In genomic region chr3:42573155-42573554, GRCm38 (mm10) we compare ENCODE assay signal across 10 mouse cellular contexts.
DNase-seq lines count a peak whose midpoint lies in the region; ATAC-seq and TF ChIP-seq lines count a peak whose summit lies in the region.
"Had no signal": no experiment of that assay in that cellular context is flagged by ENCODE, and none has a peak within 500 bp of the region (broad histone marks: within the 10 kb centered on the region; RNA-seq: fewer than 3 reads in every experiment).

No protein-coding gene starts in this region.

- peak; percentile 1 for DNase-seq in ZHBTc4 (ENCODE audit: low read depth, low spot score)
- no peak for DNase-seq in T-cell, adult 2 months (ENCODE audit: low spot score)
- DNase-seq in cerebellum, adult 9-11 months, result no peak
- no peak for DNase-seq in frontal cortex, postnatal 36 days (ENCODE audit: low spot score in 2 of 2)
- DNase-seq: heart, adult 18-20 months had no signal

- H3K27me3 ChIP-seq in embryonic facial prominence, embryonic 12.5 days, result no peaks in the 10 kb centered on the region
- H3K27me3 ChIP-seq in hindbrain, embryonic 13.5 days, result no peaks in the 10 kb centered on the region
- H3K27me3 ChIP-seq in midbrain, embryonic 13.5 days, result no peaks in the 10 kb centered on the region
- no peaks in the 10 kb centered on the region for H3K27me3 ChIP-seq in intestine, postnatal 0 days (replicated peaks; ENCODE audit: control insufficient read depth, insufficient read depth, low read length)
- H3K27me3 ChIP-seq: limb, embryonic 15.5 days had no signal

- TF ChIP-seq CTCF in intestine, postnatal 0 days (IDR thresholded peaks at IDR 0.05; ENCODE audit: low read depth), result no peak

- no peaks in the 10 kb centered on the region for H3K36me3 ChIP-seq in embryonic facial prominence, embryonic 12.5 days
- H3K36me3 ChIP-seq in hindbrain, embryonic 13.5 days, result no peaks in the 10 kb centered on the region
- H3K36me3 ChIP-seq in midbrain, embryonic 13.5 days, result no peaks in the 10 kb centered on the region
- no peaks in the 10 kb centered on the region for H3K36me3 ChIP-seq in intestine, postnatal 0 days (ENCODE audit: control insufficient read depth, insufficient read depth)
- H3K36me3 ChIP-seq: limb, embryonic 15.5 days had no signal

- no peak overlapping the region for H3K4me2 ChIP-seq in embryonic facial prominence, embryonic 12.5 days (replicated peaks)
- H3K4me2 ChIP-seq in hindbrain, embryonic 13.5 days, result no peak overlapping the region
- H3K4me2 ChIP-seq in midbrain, embryonic 13.5 days (replicated peaks), result no peak overlapping the region
- H3K4me2 ChIP-seq in intestine, postnatal 0 days (replicated peaks; ENCODE audit: low read depth), result no peak overlapping the region
- H3K4me2 ChIP-seq: limb, embryonic 15.5 days had no signal

- peaks cover 3% of the 10 kb centered on the region; the same call in 1 of the 2 replicates for H3K4me1 ChIP-seq in embryonic facial prominence, embryonic 12.5 days
- peaks cover 20% of the 10 kb centered on the region for H3K4me1 ChIP-seq in hindbrain, embryonic 13.5 days (replicated peaks)
- H3K4me1 ChIP-seq in midbrain, embryonic 13.5 days (replicated peaks), result peaks cover 17% of the 10 kb centered on the region; the same call in 1 of the 2 replicates
- no peaks in the 10 kb centered on the region for H3K4me1 ChIP-seq in intestine, postnatal 0 days (replicated peaks; ENCODE audit: control insufficient read depth, insufficient read depth, low read length)
- H3K4me1 ChIP-seq: limb, embryonic 15.5 days had no signal

- H3K4me3 ChIP-seq in embryonic facial prominence, embryonic 12.5 days, result no peak overlapping the region
- no peak overlapping the region for H3K4me3 ChIP-seq in hindbrain, embryonic 13.5 days
- no peak overlapping the region for H3K4me3 ChIP-seq in midbrain, embryonic 13.5 days (replicated peaks)
- H3K4me3 ChIP-seq in intestine, postnatal 0 days (ENCODE audit: low read depth, low read length), result no peak overlapping the region
- H3K4me3 ChIP-seq: limb, embryonic 15.5 days had no signal

- peak; percentile 72; the same call in 1 of the 2 replicates for ATAC-seq in embryonic facial prominence, embryonic 12.5 days (ENCODE audit: insufficient number of reproducible peaks, insufficient read depth, low FRiP score, low TSS enrichment)
- peak; percentile 84 for ATAC-seq in hindbrain, embryonic 13.5 days (ENCODE audit: low FRiP score)
- ATAC-seq in midbrain, embryonic 13.5 days, result peak; percentile 90
- no peak for ATAC-seq in intestine, postnatal 0 days

- no peak overlapping the region for H3K9ac ChIP-seq in embryonic facial prominence, embryonic 12.5 days
- H3K9ac ChIP-seq in hindbrain, embryonic 13.5 days, result no peak overlapping the region
- H3K9ac ChIP-seq in midbrain, embryonic 13.5 days (replicated peaks), result no peak overlapping the region
- no peak overlapping the region for H3K9ac ChIP-seq in intestine, postnatal 0 days (ENCODE audit: low read depth, low read length)
- H3K9ac ChIP-seq: limb, embryonic 15.5 days had no signal

- H3K9me3 ChIP-seq in embryonic facial prominence, embryonic 12.5 days, result no peaks in the 10 kb centered on the region
- H3K9me3 ChIP-seq in hindbrain, embryonic 13.5 days, result no peaks in the 10 kb centered on the region
- no peaks in the 10 kb centered on the region for H3K9me3 ChIP-seq in midbrain, embryonic 13.5 days
- H3K9me3 ChIP-seq in intestine, postnatal 0 days (ENCODE audit: control insufficient read depth), result no peaks in the 10 kb centered on the region
- H3K9me3 ChIP-seq: limb, embryonic 15.5 days had no signal

- no peak overlapping the region for H3K27ac ChIP-seq in embryonic facial prominence, embryonic 12.5 days
- no peak overlapping the region for H3K27ac ChIP-seq in hindbrain, embryonic 13.5 days
- H3K27ac ChIP-seq in midbrain, embryonic 13.5 days, result no peak overlapping the region
- no peak overlapping the region for H3K27ac ChIP-seq in intestine, postnatal 0 days (ENCODE audit: low read depth, low read length)
- H3K27ac ChIP-seq: limb, embryonic 15.5 days had no signal
